Mouse (Mus musculus) embryonic facial prominence, embryonic 12.5 days (tissue): ENCODE results near the gene Fads6. TPM values are rescaled to one million over a fixed set of nuclear protein-coding genes. Genes with fewer than 3 reads are reported as not detected.
A peak's percentile ranks its signal among the peaks of the same experiment; 100 is the strongest.

ENCODE experiments used
- ATAC-seq: fragments of 200-750 bp; cut with Nextera tagmentation; 2 replicates; pipeline ENCODE4 v1.8.0; 2017; ENCODE audit not compliant: insufficient number of reproducible peaks, insufficient read depth, low FRiP score, low TSS enrichment
- H3K27ac ChIP-seq: fragments of 300-500 bp; sonication (generic); 2 replicates; pipeline ENCODE4 v1.5.1; 2016; ENCODE audit warnings: mild to moderate bottlenecking
- H3K27me3 ChIP-seq: fragments of 300-500 bp; sonication (generic); 2 replicates; pipeline ENCODE4 v1.6.1; 2016; ENCODE audit warnings: mild to moderate bottlenecking, moderate library complexity
- H3K36me3 ChIP-seq: fragments of 300-500 bp; sonication (generic); 2 replicates; pipeline ENCODE4 v1.6.1; 2016; ENCODE audit warnings: mild to moderate bottlenecking
- H3K4me1 ChIP-seq: fragments of 300-500 bp; sonication (generic); 2 replicates; pipeline ENCODE4 v1.6.1; 2016
- H3K4me2 ChIP-seq: fragments of 300-500 bp; sonication (generic); replicated peaks from 2 replicates; pipeline ENCODE4 v1.6.1; 2016; ENCODE audit warnings: mild to moderate bottlenecking, moderate library complexity
- H3K4me3 ChIP-seq: fragments of 300-500 bp; sonication (generic); 2 replicates; pipeline ENCODE4 v1.5.1; 2016; ENCODE audit warnings: mild to moderate bottlenecking
- H3K9ac ChIP-seq: fragments of 300-500 bp; sonication (generic); 2 replicates; pipeline ENCODE4 v1.6.1; 2016; ENCODE audit warnings: mild to moderate bottlenecking, moderate library complexity
- H3K9me3 ChIP-seq: fragments of 300-500 bp; sonication (generic); 2 replicates; pipeline ENCODE4 v1.6.1; 2016; ENCODE audit warnings: mild to moderate bottlenecking, moderate library complexity
- WGBS: fragments of 180-500 bp; shearing (Covaris S2); methylation state at CpG from one replicate; pipeline ENCODE4 v1.1.7; 2016; 5-methylcytosine and 5-hydroxymethylcytosine counted together
- polyA plus RNA-seq: library from polyadenylated mRNA; unstranded; fragments of >200 nt; fragmentation: Nextera tagmentation; extraction: Ambion mirVana; gene quantifications from 2 replicates; pipeline ENCODE4 v1.2.1, GENCODE M21; 2016

Gene Fads6
- polyA plus RNA-seq, 1 experiment from 2014 or later: 0.28 TPM

DNA sequence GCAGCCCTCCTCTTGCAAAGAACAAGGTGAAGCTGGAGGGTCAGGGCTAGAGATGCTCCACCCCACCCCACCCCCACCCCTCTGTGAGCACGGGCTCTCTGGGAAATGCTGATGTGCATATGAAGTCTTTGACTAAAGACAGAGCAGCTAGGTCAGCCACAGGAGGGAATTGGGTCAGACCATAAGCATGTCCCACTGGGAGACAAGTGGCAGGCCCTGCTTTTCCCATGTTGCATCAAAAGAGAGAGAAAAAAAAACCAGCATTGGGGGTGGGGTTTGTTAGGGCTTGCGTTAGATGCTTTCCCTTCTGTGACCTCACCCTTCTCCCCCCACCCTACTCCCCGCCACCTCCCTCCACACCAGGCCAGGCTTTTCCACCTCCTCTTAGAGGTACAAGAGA is 50.2 kb downstream of the Fads6 start:
- H3K9me3 ChIP-seq: no peaks in the 10 kb centered on the region
- peaks cover 19% of the 10 kb centered on the region for H3K36me3 ChIP-seq
- 20% methylated on average over 3 of the region's 3 CpGs for WGBS
- H3K4me1 ChIP-seq: peaks cover 10% of the 10 kb centered on the region; the same call in 1 of the 2 replicates
- no peak overlapping the region for H3K9ac ChIP-seq
- no peak for ATAC-seq
- no peak overlapping the region for H3K27ac ChIP-seq
- H3K4me2 ChIP-seq: no peak overlapping the region
- peaks cover 65% of the 10 kb centered on the region for H3K27me3 ChIP-seq
- no peak overlapping the region for H3K4me3 ChIP-seq

DNA sequence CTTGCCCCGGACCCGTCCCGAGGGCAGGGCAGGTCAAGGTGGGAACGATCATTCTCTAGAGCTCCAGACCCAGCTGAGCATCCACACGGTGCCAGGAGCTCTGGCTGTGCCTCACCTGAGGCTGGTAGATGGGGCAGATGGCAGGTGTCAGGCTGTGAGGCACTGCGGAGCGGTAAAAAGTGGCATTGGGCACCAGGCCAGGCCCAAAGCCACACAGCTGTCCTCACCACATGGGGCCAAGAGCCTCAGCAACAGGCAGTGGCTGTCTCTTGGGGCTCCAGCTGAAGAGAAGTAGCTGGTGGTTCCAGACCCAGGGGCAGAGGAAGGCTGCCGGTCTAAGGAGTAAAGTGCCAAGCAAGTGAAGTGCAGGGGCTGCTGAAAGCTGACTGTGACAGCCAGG is 51.1 kb downstream of the Fads6 start:
- Histone ChIP-seq H3K9ac (no peak overlapping the region), H3K4me2 (no peak overlapping the region), H3K27ac (no peak overlapping the region), H3K36me3 (peaks cover 19% of the 10 kb centered on the region), H3K27me3 (peaks cover 57% of the 10 kb centered on the region), H3K4me1 (peaks cover 10% of the 10 kb centered on the region; the same call in 1 of the 2 replicates), H3K9me3 (no peaks in the 10 kb centered on the region), H3K4me3 (no peak overlapping the region)
- 75% methylated on average over 8 of the region's 8 CpGs for WGBS
- ATAC-seq: no peak

DNA sequence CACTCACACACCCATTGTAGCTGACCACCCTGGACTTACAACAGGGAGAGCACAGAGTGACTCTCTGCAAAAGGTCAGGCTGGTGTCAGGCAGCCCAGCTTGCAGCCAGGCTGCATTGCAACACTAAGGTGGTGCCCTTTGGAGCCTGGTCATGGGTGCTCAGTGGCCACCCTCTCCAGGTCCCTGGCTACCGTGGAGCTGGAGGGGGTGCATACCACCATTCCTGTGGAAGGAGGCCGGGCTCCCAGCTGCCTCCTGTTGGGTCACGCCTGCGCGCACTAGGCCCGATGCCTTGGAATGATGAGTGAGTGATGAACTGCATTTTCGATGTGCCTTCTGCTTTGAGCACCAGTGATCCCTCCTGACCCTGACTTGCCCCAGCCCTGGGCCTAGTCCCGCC is 52.6 kb downstream of the Fads6 start:
- Histone ChIP-seq H3K4me2 (no peak overlapping the region), H3K36me3 (peaks cover 19% of the 10 kb centered on the region), H3K9me3 (no peaks in the 10 kb centered on the region), H3K4me3 (no peak overlapping the region), H3K27me3 (peaks cover 41% of the 10 kb centered on the region), H3K27ac (no peak overlapping the region), H3K4me1 (0 out of 2 replicates have a peak, but pooled peaks cover 3% of the 10 kb centered on the region), H3K9ac (no peak overlapping the region)
- WGBS: 92% methylated on average over 8 of the region's 8 CpGs
- ATAC-seq: no peak

DNA sequence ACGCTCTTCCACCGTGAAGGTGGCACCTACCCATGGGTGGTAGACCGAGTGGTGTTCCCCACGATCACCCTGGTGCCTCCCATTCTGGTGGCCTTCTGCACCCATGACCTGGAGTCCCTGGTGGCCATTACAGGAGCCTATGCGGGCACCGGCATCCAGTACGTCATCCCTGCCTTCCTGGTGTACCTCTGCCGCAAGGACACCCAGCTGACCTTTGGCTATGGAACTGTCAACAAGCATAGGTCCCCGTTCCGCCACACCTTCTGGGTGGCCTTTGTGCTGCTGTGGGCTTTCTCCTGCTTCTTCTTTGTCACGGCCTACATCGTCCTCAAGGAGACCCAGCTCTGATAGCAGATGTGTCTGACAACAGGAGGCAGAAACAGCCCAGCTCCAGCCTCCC is 53.7 kb downstream of the Fads6 start:
- WGBS: 89% methylated on average over 12 of the region's 12 CpGs
- Histone ChIP-seq H3K4me2 (no peak overlapping the region), H3K9ac (no peak overlapping the region), H3K36me3 (peaks cover 19% of the 10 kb centered on the region), H3K27ac (no peak overlapping the region), H3K4me3 (no peak overlapping the region), H3K4me1 (no peaks in the 10 kb centered on the region), H3K9me3 (no peaks in the 10 kb centered on the region), H3K27me3 (peaks cover 31% of the 10 kb centered on the region)
- ATAC-seq: no peak

DNA sequence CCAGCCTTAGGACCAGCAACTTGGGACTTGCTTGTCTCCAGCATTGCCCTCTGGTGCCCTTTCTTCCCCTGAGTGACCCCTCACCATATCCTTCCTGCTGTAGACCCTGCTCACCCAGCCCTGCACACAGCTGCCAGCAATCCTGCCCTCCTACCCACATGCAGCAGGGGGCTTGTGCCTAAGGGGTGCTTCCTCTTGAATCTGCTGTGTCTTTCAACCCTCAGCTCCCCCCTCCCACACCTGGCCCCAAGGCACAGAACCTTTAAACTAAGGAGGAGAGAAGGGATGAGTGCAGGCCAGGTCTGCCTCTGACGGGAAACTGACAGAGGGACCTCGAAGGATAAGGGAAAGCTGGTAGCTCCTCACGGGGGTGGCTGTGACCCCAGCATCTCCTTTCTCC is 54.7 kb downstream of the Fads6 start:
- ATAC-seq: no peak
- Histone ChIP-seq H3K27me3 (peaks cover 20% of the 10 kb centered on the region), H3K4me2 (no peak overlapping the region), H3K4me3 (no peak overlapping the region), H3K9ac (no peak overlapping the region), H3K4me1 (no peaks in the 10 kb centered on the region), H3K36me3 (peaks cover 19% of the 10 kb centered on the region), H3K9me3 (no peaks in the 10 kb centered on the region), H3K27ac (no peak overlapping the region)
- 44% methylated on average over 3 of the region's 3 CpGs for WGBS

DNA sequence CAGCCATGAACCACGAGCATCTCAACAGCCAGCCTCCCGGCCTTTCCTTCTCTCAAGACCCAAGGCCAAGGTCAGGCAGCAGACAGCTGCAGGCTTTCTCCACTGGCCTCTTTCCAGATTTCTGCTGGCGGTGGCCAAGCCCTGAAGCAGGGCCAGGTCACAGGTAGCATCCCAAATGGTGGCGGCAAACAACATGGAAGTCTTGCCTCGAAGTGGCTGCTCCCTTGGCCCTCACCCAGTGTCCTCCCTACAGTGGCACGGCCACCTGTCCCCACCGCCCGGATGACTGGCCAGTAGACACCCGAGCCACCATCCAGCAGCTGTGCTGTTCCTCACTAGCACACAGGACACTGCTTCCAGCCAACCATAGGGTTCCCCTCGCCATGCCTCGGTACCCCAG is 56.1 kb downstream of the Fads6 start:
- Histone ChIP-seq H3K36me3 (peaks cover 19% of the 10 kb centered on the region), H3K9ac (no peak overlapping the region), H3K27ac (no peak overlapping the region), H3K27me3 (peaks cover 7% of the 10 kb centered on the region; the same call in 1 of the 2 replicates), H3K9me3 (no peaks in the 10 kb centered on the region), H3K4me1 (peaks cover 2% of the 10 kb centered on the region), H3K4me2 (no peak overlapping the region), H3K4me3 (no peak overlapping the region)
- no peak for ATAC-seq
- WGBS: 81% methylated on average over 11 of the region's 11 CpGs

DNA sequence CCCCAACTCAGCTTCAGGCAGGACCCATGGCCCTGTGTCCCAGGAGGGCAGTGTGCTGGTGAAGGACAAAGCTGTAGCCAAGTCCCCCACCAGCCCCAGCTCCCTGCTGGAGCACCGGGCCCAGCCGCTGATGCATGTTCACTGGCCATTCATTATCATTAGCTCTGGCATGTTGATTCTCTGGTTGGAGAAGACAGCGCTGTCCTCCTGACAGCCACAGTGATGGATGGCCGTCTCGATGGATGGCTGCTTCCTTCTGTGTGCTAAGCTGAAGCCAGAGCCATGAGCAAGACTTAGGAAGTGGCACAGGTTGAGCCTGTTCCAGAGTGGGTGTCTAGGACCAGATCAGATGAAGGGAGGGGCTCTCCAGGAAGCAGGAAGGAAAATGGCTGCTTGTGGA is 60.9 kb downstream of the Fads6 start:
- Histone ChIP-seq H3K27ac (no peak overlapping the region), H3K4me1 (peaks cover 15% of the 10 kb centered on the region)

DNA sequence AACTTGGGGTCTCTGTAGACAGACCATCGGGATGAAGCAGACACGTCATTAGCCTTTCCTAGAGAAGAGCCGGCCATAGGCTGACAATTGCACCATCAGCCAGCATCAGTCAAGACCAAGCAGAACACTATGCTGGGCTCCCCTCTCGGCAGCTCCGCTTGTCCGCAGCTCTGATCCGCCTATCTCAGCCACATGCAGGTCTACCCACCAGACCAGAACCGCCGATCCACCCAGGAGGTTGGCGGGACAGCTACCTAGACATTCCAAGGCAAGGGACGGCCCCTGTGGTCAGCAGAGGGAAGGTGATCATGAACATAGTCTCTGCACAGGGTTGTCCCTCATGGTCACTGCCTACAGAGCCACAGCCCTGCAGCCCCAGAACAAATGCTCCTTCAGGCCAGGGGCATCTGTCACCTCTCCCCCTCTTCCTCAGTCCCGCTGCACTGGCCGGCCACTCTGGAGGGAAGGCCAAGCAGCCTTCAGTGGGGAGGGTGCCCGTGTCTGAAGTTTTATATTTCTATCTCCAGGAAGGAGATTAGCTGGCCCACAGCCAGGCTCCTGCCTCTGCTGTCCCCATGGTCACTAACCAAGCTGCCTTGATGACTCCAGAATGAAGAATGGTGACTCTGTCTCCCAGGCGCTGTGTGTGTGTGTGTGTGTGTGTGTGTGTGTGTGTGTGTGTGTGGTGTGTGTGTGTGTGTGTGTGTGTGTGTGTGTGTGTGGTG is 63.0 kb downstream of the Fads6 start:
- no peak overlapping the region for H3K27ac ChIP-seq
- no peaks in the 10 kb centered on the region for H3K36me3 ChIP-seq
- H3K9me3 ChIP-seq: no peaks in the 10 kb centered on the region
- H3K27me3 ChIP-seq: peaks cover 15% of the 10 kb centered on the region; the same call in 1 of the 2 replicates
- WGBS: 74% methylated on average over 15 of the region's 15 CpGs
- H3K4me2 ChIP-seq: no peak overlapping the region
- ATAC-seq: no peak
- no peak overlapping the region for H3K9ac ChIP-seq
- H3K4me3 ChIP-seq: no peak overlapping the region
- peaks cover 22% of the 10 kb centered on the region for H3K4me1 ChIP-seq

More for the DNA sequence above, 60.9 kb downstream of the Fads6 start:
- ATAC-seq: no peak
- Histone ChIP-seq H3K4me3 (no peak overlapping the region), H3K4me2 (no peak overlapping the region), H3K36me3 (no peaks in the 10 kb centered on the region), H3K9ac (no peak overlapping the region), H3K27me3 (peaks cover 8% of the 10 kb centered on the region; the same call in 1 of the 2 replicates), H3K9me3 (no peaks in the 10 kb centered on the region)
- WGBS: 74% methylated on average over 5 of the region's 5 CpGs

DNA sequence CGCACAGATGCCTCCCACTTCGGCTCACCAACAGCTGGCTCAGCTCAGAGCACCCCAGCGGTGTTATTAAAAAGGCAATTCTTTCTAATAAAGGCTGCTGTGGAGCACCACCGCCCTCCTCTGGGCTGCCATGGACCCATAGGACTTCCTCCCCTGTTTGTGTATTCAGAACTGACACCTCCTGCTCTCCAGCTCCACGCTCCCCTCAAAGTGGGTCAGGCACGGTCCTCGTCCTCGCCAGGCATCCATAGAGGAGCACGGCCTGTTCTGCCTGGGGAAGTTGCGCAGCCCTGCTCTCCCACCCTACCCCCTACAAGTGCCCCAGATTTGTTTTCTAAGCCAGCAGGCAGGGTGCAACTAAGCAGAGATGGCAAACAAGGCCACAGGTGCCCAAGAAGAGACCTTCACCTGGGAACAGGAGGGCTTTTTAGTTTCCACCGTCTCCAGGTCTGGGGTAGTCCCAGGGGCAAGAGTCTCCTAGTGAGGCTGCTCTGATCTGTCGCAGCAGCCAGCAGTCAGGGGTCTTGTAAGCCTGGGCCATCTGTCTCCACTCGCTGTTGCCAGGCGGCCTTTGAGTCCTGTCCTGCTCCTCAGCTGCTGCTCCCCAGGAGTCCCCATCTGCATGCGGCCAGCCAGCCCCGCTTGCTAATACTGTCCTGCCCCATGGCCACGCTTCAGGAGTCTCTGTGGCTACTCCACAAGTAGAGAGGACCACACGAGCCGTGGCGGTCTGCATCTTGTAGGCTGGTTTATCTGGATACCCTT is 63.8 kb downstream of the Fads6 start:
- no peak overlapping the region for H3K27ac ChIP-seq
- H3K9me3 ChIP-seq: no peaks in the 10 kb centered on the region
- 61% methylated on average over 20 of the region's 20 CpGs for WGBS
- no peak overlapping the region for H3K4me3 ChIP-seq
- ATAC-seq: no peak
- H3K36me3 ChIP-seq: no peaks in the 10 kb centered on the region
- peaks cover 17% of the 10 kb centered on the region for H3K27me3 ChIP-seq
- no peak overlapping the region for H3K9ac ChIP-seq
- no peak overlapping the region for H3K4me2 ChIP-seq
- peaks cover 25% of the 10 kb centered on the region for H3K4me1 ChIP-seq

DNA sequence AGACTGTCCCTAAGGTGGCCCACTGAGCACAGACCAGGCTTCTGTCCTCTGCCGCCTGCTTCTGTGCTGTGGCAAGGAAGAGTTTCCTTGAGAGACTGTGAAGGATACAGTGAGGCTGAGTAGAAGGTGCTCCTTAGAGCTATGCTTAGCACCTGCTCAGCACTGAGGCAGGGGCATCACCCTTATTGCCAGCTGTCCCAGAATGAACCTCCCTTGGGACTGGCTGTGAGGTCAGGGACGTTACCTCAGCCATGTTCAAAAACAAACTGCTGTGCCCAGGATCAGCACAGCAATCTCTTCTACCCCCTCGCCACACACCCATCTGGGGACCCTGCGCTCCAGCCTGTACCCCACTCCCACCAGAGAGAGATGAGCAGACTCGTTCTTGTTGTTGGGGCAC is 64.6 kb downstream of the Fads6 start:
- Histone ChIP-seq H3K36me3 (no peaks in the 10 kb centered on the region), H3K27ac (no peak overlapping the region), H3K4me3 (no peak overlapping the region), H3K4me1 (peaks cover 28% of the 10 kb centered on the region), H3K27me3 (peaks cover 18% of the 10 kb centered on the region), H3K9ac (0 out of 2 replicates have a peak overlapping the region, but pooled peaks have one; percentile 19), H3K4me2 (no peak overlapping the region), H3K9me3 (no peaks in the 10 kb centered on the region)
- 79% methylated on average over 5 of the region's 5 CpGs for WGBS
- ATAC-seq: no peak

DNA sequence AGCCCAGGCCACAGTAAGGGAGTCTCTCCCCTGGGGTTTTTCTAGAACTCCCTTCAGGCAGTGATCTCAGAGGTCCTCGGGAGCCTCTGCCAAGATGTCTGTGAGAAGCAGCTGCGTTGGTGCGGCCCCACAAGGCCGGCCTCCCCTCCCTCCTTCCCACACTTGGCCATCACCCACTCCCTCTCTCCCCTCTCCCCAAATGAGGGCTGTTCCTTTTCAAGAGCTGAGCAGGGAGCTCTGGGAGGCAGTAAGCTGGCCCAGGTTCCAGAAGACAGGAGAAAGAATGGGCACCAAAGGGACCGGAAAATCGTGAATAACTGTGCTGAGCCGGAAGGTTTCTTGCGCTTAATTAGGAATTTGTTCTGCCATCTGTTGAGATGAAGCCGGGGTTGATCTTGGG is 65.5 kb downstream of the Fads6 start:
- Histone ChIP-seq H3K4me2 (no peak overlapping the region), H3K9me3 (no peaks in the 10 kb centered on the region), H3K4me3 (no peak overlapping the region), H3K9ac (no peak overlapping the region), H3K4me1 (peaks cover 38% of the 10 kb centered on the region), H3K27me3 (peaks cover 18% of the 10 kb centered on the region), H3K27ac (0 out of 2 replicates have a peak overlapping the region, but pooled peaks have one; percentile 3), H3K36me3 (no peaks in the 10 kb centered on the region)
- ATAC-seq: no peak
- 53% methylated on average over 9 of the region's 9 CpGs for WGBS
